Mouse (Mus musculus) liver, postnatal 0 days (tissue): ENCODE measurements around the gene Tomm34.

Experiments used
- CTCF ChIP-seq: sonication (generic); IDR thresholded peaks from 2 replicates; pipeline ENCODE4 v1.5.1; 2016; ENCODE audit warnings: antibody characterized with exemption, low read depth
- EP300 ChIP-seq: IDR thresholded peaks from 2 replicates; pipeline ENCODE4 v1.6.1; 2016; ENCODE audit warnings: antibody characterized with exemption, low read depth, mild to moderate bottlenecking

DNA sequence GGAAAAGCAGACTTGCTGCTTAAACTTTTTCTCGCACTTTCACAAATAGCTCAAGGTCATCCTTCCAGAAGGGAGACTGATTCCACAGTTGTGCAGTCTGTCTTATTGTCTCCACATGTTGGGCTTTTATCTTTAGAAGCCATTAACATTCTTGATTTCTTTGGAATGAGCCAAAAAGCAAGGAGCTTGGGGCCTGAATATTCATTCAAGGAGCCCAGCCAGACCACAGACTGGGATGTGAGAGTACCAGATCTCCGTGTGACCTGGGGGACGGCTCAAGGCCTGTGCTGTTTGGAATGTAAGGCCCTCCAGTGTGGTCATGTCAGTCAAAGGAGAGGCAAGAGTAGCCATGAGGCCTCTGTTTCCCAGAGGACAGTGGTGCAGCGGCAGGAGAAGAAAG is 37.5 kb upstream of the Tomm34 start:
- TF ChIP-seq CTCF = no peak
- TF ChIP-seq EP300 = no peak
